Mouse (Mus musculus) hindbrain, embryonic 12.5 days (tissue): ENCODE results near the gene Bclaf3. TPM values are rescaled to one million over a fixed set of nuclear protein-coding genes. Genes with fewer than 3 reads are reported as not detected.
"Not testable (repeated sequence)": the region's sequence is repeated elsewhere in the genome, so short reads cannot be mapped to it uniquely, and the experiment has no call there.

Source experiments
- ATAC-seq: fragments of 200-750 bp; cut with Nextera tagmentation; 2 replicates; pipeline ENCODE4 v1.8.0; 2017; ENCODE audit warnings: moderate TSS enrichment; ENCODE audit not compliant: low FRiP score
- H3K27ac ChIP-seq: fragments of 300-500 bp; sonication (generic); 2 replicates; pipeline ENCODE4 v1.5.1; 2016; ENCODE audit warnings: mild to moderate bottlenecking
- H3K27me3 ChIP-seq: fragments of 300-500 bp; sonication (generic); 2 replicates; pipeline ENCODE4 v1.6.1; 2016; ENCODE audit warnings: mild to moderate bottlenecking
- H3K36me3 ChIP-seq: fragments of 300-500 bp; sonication (generic); 2 replicates; pipeline ENCODE4 v1.6.1; 2016; ENCODE audit warnings: mild to moderate bottlenecking
- H3K4me1 ChIP-seq: fragments of 300-500 bp; sonication (generic); 2 replicates; pipeline ENCODE4 v1.6.1; 2016
- H3K4me2 ChIP-seq: fragments of 300-500 bp; sonication (generic); replicated peaks from 2 replicates; pipeline ENCODE4 v1.6.1; 2016; ENCODE audit warnings: mild to moderate bottlenecking
- H3K4me3 ChIP-seq: fragments of 300-500 bp; sonication (generic); 2 replicates; pipeline ENCODE4 v1.5.1; 2016; ENCODE audit warnings: mild to moderate bottlenecking
- H3K9ac ChIP-seq: fragments of 300-500 bp; sonication (generic); 2 replicates; pipeline ENCODE4 v1.6.1; 2016; ENCODE audit warnings: mild to moderate bottlenecking, moderate library complexity
- H3K9me3 ChIP-seq: fragments of 300-500 bp; sonication (generic); replicated peaks from 2 replicates; pipeline ENCODE4 v1.6.1; 2016; ENCODE audit warnings: mild to moderate bottlenecking
- WGBS: fragments of 180-500 bp; shearing (Covaris S2); methylation state at CpG from one replicate; pipeline ENCODE4 v1.1.7; 2016; 5-methylcytosine and 5-hydroxymethylcytosine counted together
- polyA plus RNA-seq: library from polyadenylated mRNA; unstranded; fragments of >200 nt; fragmentation: Nextera tagmentation; extraction: Ambion mirVana; gene quantifications from 2 replicates; pipeline ENCODE4 v1.2.1, GENCODE M21; 2016

Bclaf3 gene
- polyA plus RNA-seq, result 33.1 and 35.1 TPM in 2 replicates

- Histone ChIP-seq H3K27me3 (peaks cover 18% of the 10 kb centered on the region), H3K9me3 (no peaks in the 10 kb centered on the region), H3K4me2 (no peak within 1 kb of the TSS), H3K4me3 (no peak within 1 kb of the TSS), H3K27ac (no peak within 1 kb of the TSS), H3K4me1 (no peaks in the 10 kb centered on the region), H3K36me3 (no peaks in the 10 kb centered on the region), H3K9ac (no peak within 1 kb of the TSS)
- 89% methylated on average over 6 of the region's 6 CpGs for WGBS
- no peak for ATAC-seq
These were observed at the start of gene Bclaf3 for GRCm38 (mm10) chrX:159526388-159526787. Bclaf3 (plus strand) TSS chrX:159526688.

- not testable (repeated sequence) for H3K9ac ChIP-seq, H3K4me2 ChIP-seq, H3K27ac ChIP-seq, H3K4me1 ChIP-seq, H3K9me3 ChIP-seq, H3K4me3 ChIP-seq, ATAC-seq, H3K27me3 ChIP-seq, H3K36me3 ChIP-seq
- WGBS, result 81% methylated on average over 4 of the region's 4 CpGs
These were observed 48.1 kb upstream of the Bclaf3 start for GRCm38 (mm10) chrX:159478243-159478940.

- H3K4me2 ChIP-seq, result no peak overlapping the region
- H3K27me3 ChIP-seq, result peaks cover 5% of the 10 kb centered on the region; the same call in 1 of the 2 replicates
- H3K27ac ChIP-seq, result no peak overlapping the region
- H3K4me3 ChIP-seq, result no peak overlapping the region
- no peak for ATAC-seq
- no peaks in the 10 kb centered on the region for H3K9me3 ChIP-seq
- H3K36me3 ChIP-seq, result no peaks in the 10 kb centered on the region
- H3K9ac ChIP-seq, result no peak overlapping the region
- WGBS, result 100% methylated on average over 1 of the region's 1 CpGs
- H3K4me1 ChIP-seq, result no peaks in the 10 kb centered on the region
These were observed 42.2 kb upstream of the Bclaf3 start for GRCm38 (mm10) chrX:159484247-159484646.

- no peaks in the 10 kb centered on the region for H3K9me3 ChIP-seq
- no peak overlapping the region for H3K4me3 ChIP-seq
- 69% methylated on average over 2 of the region's 2 CpGs for WGBS
These were observed 23.3 kb upstream of the Bclaf3 start for GRCm38 (mm10) chrX:159503181-159503580.

GRCm38 (mm10) chrX:159508331-159509036 is 18.0 kb upstream of the Bclaf3 start:
- Histone ChIP-seq H3K4me3 (no peak overlapping the region), H3K27ac (no peak overlapping the region), H3K9ac (no peak overlapping the region), H3K4me2 (no peak overlapping the region), H3K4me1 (no peaks in the 10 kb centered on the region), H3K27me3 (0 out of 2 replicates have a peak, but pooled peaks cover 7% of the 10 kb centered on the region), H3K9me3 (no peaks in the 10 kb centered on the region), H3K36me3 (no peaks in the 10 kb centered on the region)
- 65% methylated on average over 19 of the region's 19 CpGs for WGBS
- no peak for ATAC-seq

More at GRCm38 (mm10) chrX:159503181-159503580, 23.3 kb upstream of the Bclaf3 start:
- Histone ChIP-seq H3K4me2 (no peak overlapping the region), H3K9ac (no peak overlapping the region), H3K4me1 (no peaks in the 10 kb centered on the region), H3K36me3 (no peaks in the 10 kb centered on the region), H3K27me3 (no peaks in the 10 kb centered on the region), H3K27ac (no peak overlapping the region)
- no peak for ATAC-seq

- Histone ChIP-seq H3K36me3 (no peaks in the 10 kb centered on the region), H3K27me3 (0 out of 2 replicates have a peak, but pooled peaks cover 7% of the 10 kb centered on the region), H3K9me3 (no peaks in the 10 kb centered on the region), H3K4me3 (no peak overlapping the region), H3K4me2 (no peak overlapping the region), H3K9ac (no peak overlapping the region), H3K4me1 (no peaks in the 10 kb centered on the region), H3K27ac (no peak overlapping the region)
- WGBS, result 77% methylated on average over 4 of the region's 4 CpGs
- ATAC-seq, result no peak
These were observed 17.4 kb upstream of the Bclaf3 start for GRCm38 (mm10) chrX:159509042-159509441.

GRCm38 (mm10) chrX:159509847-159510715 is 16.4 kb upstream of the Bclaf3 start:
- Histone ChIP-seq H3K4me1 (no peaks in the 10 kb centered on the region), H3K9ac (no peak overlapping the region), H3K27me3 (0 out of 2 replicates have a peak, but pooled peaks cover 7% of the 10 kb centered on the region), H3K36me3 (no peaks in the 10 kb centered on the region), H3K4me2 (no peak overlapping the region), H3K9me3 (no peaks in the 10 kb centered on the region), H3K27ac (no peak overlapping the region), H3K4me3 (no peak overlapping the region)
- WGBS, result 80% methylated on average over 19 of the region's 19 CpGs
- no peak for ATAC-seq

GRCm38 (mm10) chrX:159510716-159511051 is 15.8 kb upstream of the Bclaf3 start:
- H3K9me3 ChIP-seq, result no peaks in the 10 kb centered on the region
- no peak overlapping the region for H3K4me3 ChIP-seq
- 0 out of 2 replicates have a peak, but pooled peaks cover 7% of the 10 kb centered on the region for H3K27me3 ChIP-seq
- no peak overlapping the region for H3K4me2 ChIP-seq
- no peak overlapping the region for H3K9ac ChIP-seq
- WGBS, result 78% methylated on average over 9 of the region's 9 CpGs
- H3K36me3 ChIP-seq, result no peaks in the 10 kb centered on the region
- no peaks in the 10 kb centered on the region for H3K4me1 ChIP-seq
- no peak overlapping the region for H3K27ac ChIP-seq
- no peak for ATAC-seq

GRCm38 (mm10) chrX:159515599-159515998 is 10.9 kb upstream of the Bclaf3 start:
- ATAC-seq, result no peak
- 89% methylated on average over 6 of the region's 6 CpGs for WGBS
- no peak overlapping the region for H3K27ac ChIP-seq
- H3K27me3 ChIP-seq, result 0 out of 2 replicates have a peak, but pooled peaks cover 2% of the 10 kb centered on the region
- H3K4me1 ChIP-seq, result no peaks in the 10 kb centered on the region
- no peaks in the 10 kb centered on the region for H3K36me3 ChIP-seq
- H3K4me2 ChIP-seq, result no peak overlapping the region
- H3K4me3 ChIP-seq, result no peak overlapping the region
- no peaks in the 10 kb centered on the region for H3K9me3 ChIP-seq
- no peak overlapping the region for H3K9ac ChIP-seq

GRCm38 (mm10) chrX:159521780-159522179 is 4.7 kb upstream of the Bclaf3 start:
- no peaks in the 10 kb centered on the region for H3K4me1 ChIP-seq
- H3K36me3 ChIP-seq, result no peaks in the 10 kb centered on the region
- no peaks in the 10 kb centered on the region for H3K9me3 ChIP-seq
- ATAC-seq, result no peak
- H3K9ac ChIP-seq, result no peak overlapping the region
- no peak overlapping the region for H3K4me2 ChIP-seq
- no peak overlapping the region for H3K4me3 ChIP-seq
- 73% methylated on average over 3 of the region's 3 CpGs for WGBS
- no peak overlapping the region for H3K27ac ChIP-seq
- H3K27me3 ChIP-seq, result peaks cover 14% of the 10 kb centered on the region

- ATAC-seq, result no peak
- 79% methylated on average over 4 of the region's 4 CpGs for WGBS
- no peak overlapping the region for H3K9ac ChIP-seq
These were observed 3.8 kb upstream of the Bclaf3 start for GRCm38 (mm10) chrX:159522651-159523050.

GRCm38 (mm10) chrX:159532427-159532810 is 5.9 kb downstream of the Bclaf3 start:
- peak; percentile 98 for ATAC-seq
- Histone ChIP-seq H3K4me2 (peak overlapping the region; percentile 46), H3K9ac (peak overlapping the region; percentile 76), H3K27me3 (peaks cover 4% of the 10 kb centered on the region; the same call in 1 of the 2 replicates), H3K27ac (peak overlapping the region; percentile 85), H3K4me3 (peak overlapping the region; percentile 63), H3K4me1 (no peaks in the 10 kb centered on the region), H3K9me3 (no peaks in the 10 kb centered on the region), H3K36me3 (no peaks in the 10 kb centered on the region)
- WGBS, result 21% methylated on average over 31 of the region's 38 CpGs

More at GRCm38 (mm10) chrX:159522651-159523050, 3.8 kb upstream of the Bclaf3 start:
- Histone ChIP-seq H3K4me3 (no peak overlapping the region), H3K36me3 (no peaks in the 10 kb centered on the region), H3K27me3 (peaks cover 17% of the 10 kb centered on the region), H3K4me2 (no peak overlapping the region), H3K4me1 (no peaks in the 10 kb centered on the region), H3K9me3 (no peaks in the 10 kb centered on the region), H3K27ac (no peak overlapping the region)
